Comparison of ENCODE assay signal across 7 mouse cellular contexts in the genomic region with DNA sequence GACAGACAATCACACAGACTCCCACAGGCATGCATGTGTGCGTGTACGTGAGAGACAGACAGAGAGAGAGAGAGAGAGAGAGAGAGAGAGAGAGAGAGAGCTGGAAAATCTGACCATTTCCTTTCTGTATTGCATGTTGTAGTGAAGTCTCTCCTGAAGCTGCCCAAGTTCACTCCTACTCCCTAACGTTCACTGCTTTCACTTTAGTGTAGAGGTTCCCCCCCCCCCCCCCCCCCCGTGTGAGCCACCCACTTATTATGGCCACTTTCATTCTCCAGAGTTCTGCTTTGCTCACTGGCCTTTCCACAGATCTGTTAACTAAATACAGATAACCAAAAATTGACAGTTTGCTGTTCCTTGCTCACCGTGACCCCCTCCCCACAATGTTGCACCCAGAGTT. TPM values are rescaled to one million over a fixed set of nuclear protein-coding genes. Genes with fewer than 3 reads are reported as not detected.
DNase-seq lines count a peak whose midpoint lies in the region; ATAC-seq and TF ChIP-seq lines count a peak whose summit lies in the region.

No protein-coding gene starts in this region.

- H3K27ac ChIP-seq in heart, embryonic 11.5 days (ENCODE audit: low read depth, low read length), result no peak overlapping the region
- peak overlapping the region; percentile 98 for H3K27ac ChIP-seq in liver, postnatal 0 days (ENCODE audit: low read depth)

- no peaks in the 10 kb centered on the region for H3K9me3 ChIP-seq in heart, embryonic 11.5 days (replicated peaks; ENCODE audit: control insufficient read depth, low read length)
- H3K9me3 ChIP-seq in liver, postnatal 0 days (ENCODE audit: low read length), result no peaks in the 10 kb centered on the region

- peak; percentile 73 for DNase-seq in 416B (ENCODE audit: low read depth)
- DNase-seq in liver, postnatal 0 days, result peak; percentile 43
- no peak for DNase-seq in left cerebral cortex, adult 11 months (ENCODE audit: low spot score)
- no peak for DNase-seq in ovary, postnatal 36 days (ENCODE audit: low spot score)
- DNase-seq in thymus, adult 18-20 months, result no peak

- ATAC-seq in CD4-positive, CD25-positive, alpha-beta regulatory T cell, adult 4 months, result peak; percentile 34
- ATAC-seq in heart, embryonic 11.5 days (replicated peaks; ENCODE audit: insufficient number of reproducible peaks, low FRiP score, low TSS enrichment), result no peak
- ATAC-seq in liver, postnatal 0 days, result no peak

- peaks cover 5% of the 10 kb centered on the region; the same call in 1 of the 2 replicates for H3K4me1 ChIP-seq in heart, embryonic 11.5 days (ENCODE audit: control insufficient read depth, insufficient read depth, low read length)
- peaks cover 8% of the 10 kb centered on the region for H3K4me1 ChIP-seq in liver, postnatal 0 days (ENCODE audit: insufficient read depth)

- peak overlapping the region; percentile 10; the same call in 1 of the 2 replicates for H3K4me3 ChIP-seq in heart, embryonic 11.5 days (ENCODE audit: low read depth, low read length)
- peak overlapping the region; percentile 91 for H3K4me3 ChIP-seq in liver, postnatal 0 days (ENCODE audit: low read depth, low read length)

- H3K9ac ChIP-seq in heart, embryonic 11.5 days (ENCODE audit: low read depth, low read length), result no peak overlapping the region
- H3K9ac ChIP-seq in liver, postnatal 0 days (replicated peaks), result peak overlapping the region; percentile 39; the same call in 1 of the 2 replicates

- peak overlapping the region; percentile 66 for H3K4me2 ChIP-seq in heart, embryonic 11.5 days
- H3K4me2 ChIP-seq in liver, postnatal 0 days (ENCODE audit: low read depth, low read length), result peak overlapping the region; percentile 71

- peaks cover 2% of the 10 kb centered on the region; the same call in 1 of the 2 replicates for H3K36me3 ChIP-seq in heart, embryonic 11.5 days (ENCODE audit: control insufficient read depth, insufficient read depth, low read length)
- peaks cover 3% of the 10 kb centered on the region; the same call in 1 of the 2 replicates for H3K36me3 ChIP-seq in liver, postnatal 0 days (replicated peaks; ENCODE audit: insufficient read depth, low read length)

- TF ChIP-seq EP300 in liver, postnatal 0 days (IDR thresholded peaks at IDR 0.05; ENCODE audit: low read depth), result no peak

- H3K27me3 ChIP-seq in heart, embryonic 11.5 days (ENCODE audit: control insufficient read depth, insufficient read depth, low read length), result no peaks in the 10 kb centered on the region
- no peaks in the 10 kb centered on the region for H3K27me3 ChIP-seq in liver, postnatal 0 days (ENCODE audit: insufficient read depth, low read length)

- 41% methylated on average over 4 of the region's 5 CpGs for WGBS in heart, embryonic 11.5 days (ENCODE audit: insufficient replicate concordance)
- WGBS in liver, postnatal 0 days (ENCODE audit: insufficient replicate concordance), result 19% methylated on average over 5 of the region's 5 CpGs

- TF ChIP-seq CTCF in liver, postnatal 0 days (IDR thresholded peaks at IDR 0.05; ENCODE audit: low read depth), result no peak

RNA-seq across cellular contexts. Expression of a gene that starts 1.0 kb away (rescaled TPM):
- polyA plus RNA-seq in CD4-positive, CD25-positive, alpha-beta regulatory T cell, adult 4 months (2017; shearing (Covaris generic)), result 10 to 100 TPM; 36.3 to 40.4 TPM
- 52.3 and 52.6 TPM in 2 replicates for polyA plus RNA-seq in heart, embryonic 11.5 days (2014; fragmentation: Nextera tagmentation; extraction: Ambion mirVana)
- 25.6 and 28.6 TPM in 2 replicates for polyA plus RNA-seq in liver, postnatal 0 days (2015; fragmentation: Nextera tagmentation; extraction: Ambion mirVana)

RNA-seq across cellular contexts. Expression of a gene that starts 33.1 kb away (rescaled TPM):
- polyA plus RNA-seq in CD4-positive, CD25-positive, alpha-beta regulatory T cell, adult 4 months (2017; shearing (Covaris generic)), result 10 to 100 TPM; 27.5 to 30.8 TPM
- 30.6 and 39.8 TPM in 2 replicates for polyA plus RNA-seq in heart, embryonic 11.5 days (2014; fragmentation: Nextera tagmentation; extraction: Ambion mirVana)
- polyA plus RNA-seq in liver, postnatal 0 days (2015; fragmentation: Nextera tagmentation; extraction: Ambion mirVana), result 35.8 and 39.6 TPM in 2 replicates

Comparison
In these comparisons a context has a peak if more than half of its experiments do, and no peak if none do; other contexts are left out.
1. DNase-seq: peak in 416B (single experiment) and liver, postnatal 0 days (single experiment); none in left cerebral cortex, adult 11 months (single experiment), ovary, postnatal 36 days (single experiment) and thymus, adult 18-20 months (0 of 2).